Mouse (Mus musculus) brain, adult 10 weeks (tissue): Measurements from ENCODE around the gene Smarca2. TPM values are rescaled to one million over a fixed set of nuclear protein-coding genes. Genes with fewer than 3 reads are reported as not detected.

Experiments
- polyA plus RNA-seq: library from polyadenylated mRNA; stranded (reverse); fragments of 350-450 nt; fragmentation: Illumina TruSeq; extraction: RNeasy Lipid Tissue Mini Kit (QIAGEN cat#74804); gene quantifications from one replicate; pipeline ENCODE4 v1.2.3, GENCODE M21; 2015; ENCODE audit warnings: low read depth, low replicate concordance

The Smarca2 gene
- polyA plus RNA-seq = 187 TPM

DNA sequence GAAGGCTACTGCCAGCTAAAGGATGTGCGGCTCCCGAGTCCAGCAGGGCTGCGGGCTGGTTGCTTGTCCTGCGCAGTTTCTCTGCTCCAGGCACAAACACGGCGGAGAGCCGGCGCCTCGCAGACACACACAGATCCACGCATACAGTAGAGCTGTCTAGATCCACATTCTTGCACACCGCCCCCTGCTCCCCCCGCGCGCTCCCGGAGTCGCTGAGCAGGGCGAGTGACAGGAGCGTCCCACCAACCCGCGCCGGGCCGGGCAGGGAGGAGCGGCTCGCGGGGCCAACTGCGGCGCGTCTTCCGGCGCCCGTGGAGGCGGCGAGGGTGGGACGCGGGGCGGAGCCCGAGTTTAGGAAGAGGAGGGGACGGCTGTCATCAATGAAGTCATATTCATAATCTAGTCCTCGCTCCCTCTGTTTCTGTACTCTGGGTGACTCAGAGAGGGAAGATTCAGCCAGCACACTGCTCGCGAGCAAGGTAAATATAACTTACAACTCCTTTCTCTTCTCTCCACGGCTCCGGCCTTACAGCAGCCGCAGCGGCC, at the start of gene Smarca2:
Gene Smarca2 (plus strand): TSS at position 296 of the 546 bp plus-strand sequence.

